Mouse (Mus musculus): Measurements from ENCODE around the gene Tsc22d1. TPM values are rescaled to one million over a fixed set of nuclear protein-coding genes. Genes with fewer than 3 reads are reported as not detected.

Tsc22d1 gene
- polyA plus RNA-seq, 1 experiment from 2014 or later: 145 TPM

GRCm38 (mm10) chr14:76544136-76544535, 129.4 kb downstream of the Tsc22d1 start:
- Histone ChIP-seq H3K4me2 (no peak overlapping the region), H3K27me3 (replicated peaks) (no peaks in the 10 kb centered on the region), H3K4me3 (no peak overlapping the region), H3K36me3 (no peaks in the 10 kb centered on the region), H3K4me1 (peaks cover 35% of the 10 kb centered on the region), H3K9ac (no peak overlapping the region), H3K9me3 (replicated peaks) (no peaks in the 10 kb centered on the region), H3K27ac (no peak overlapping the region)
- ATAC-seq: no peak
- WGBS (ENCODE audit: insufficient replicate concordance): 85% methylated on average over 6 of the region's 6 CpGs

GRCm38 (mm10) chr14:76555263-76556030, 140.7 kb downstream of the Tsc22d1 start:
- H3K27ac ChIP-seq: no peak overlapping the region
- peaks cover 60% of the 10 kb centered on the region for H3K27me3 ChIP-seq (replicated peaks)
- WGBS (ENCODE audit: insufficient replicate concordance): 67% methylated on average over 18 of the region's 18 CpGs
- no peaks in the 10 kb centered on the region for H3K9me3 ChIP-seq (replicated peaks)
- ATAC-seq: no peak
- no peaks in the 10 kb centered on the region for H3K36me3 ChIP-seq
- peak overlapping the region; percentile 63 for H3K4me3 ChIP-seq
- peaks cover 30% of the 10 kb centered on the region for H3K4me1 ChIP-seq
- H3K9ac ChIP-seq: no peak overlapping the region
- peak overlapping the region; percentile 90 for H3K4me2 ChIP-seq

- 2% methylated on average over 66 of the region's 67 CpGs for WGBS (ENCODE audit: insufficient replicate concordance)
- no peaks in the 10 kb centered on the region for H3K9me3 ChIP-seq (replicated peaks)
- H3K4me3 ChIP-seq: peak overlapping the region; percentile 63
- peak overlapping the region; percentile 66 for H3K9ac ChIP-seq
- H3K27me3 ChIP-seq (replicated peaks): peaks cover 60% of the 10 kb centered on the region
- no peaks in the 10 kb centered on the region for H3K36me3 ChIP-seq
- peaks cover 33% of the 10 kb centered on the region for H3K4me1 ChIP-seq
- ATAC-seq: peak; percentile 56
- peak overlapping the region; percentile 90 for H3K4me2 ChIP-seq
- H3K27ac ChIP-seq: no peak overlapping the region
Measured at GRCm38 (mm10) chr14:76556031-76556851, 141.5 kb downstream of the Tsc22d1 start.

GRCm38 (mm10) chr14:76556852-76557208, 142.1 kb downstream of the Tsc22d1 start, which contains the start of gene Serp2:
Gene Serp2 (minus strand): TSS chr14:76556889.
- 9% methylated on average over 17 of the region's 17 CpGs for WGBS (ENCODE audit: insufficient replicate concordance)
- peak within 1 kb of the TSS; percentile 63 for H3K4me3 ChIP-seq
- no peak within 1 kb of the TSS for H3K27ac ChIP-seq
- H3K36me3 ChIP-seq: no peaks in the 10 kb centered on the region
- H3K27me3 ChIP-seq (replicated peaks): peaks cover 60% of the 10 kb centered on the region
- ATAC-seq: peak; percentile 57
- peak within 1 kb of the TSS; percentile 66 for H3K9ac ChIP-seq
- H3K9me3 ChIP-seq (replicated peaks): no peaks in the 10 kb centered on the region
- peaks cover 33% of the 10 kb centered on the region for H3K4me1 ChIP-seq
- H3K4me2 ChIP-seq: peak within 1 kb of the TSS; percentile 90

Other genes with a start within 250 kb of the Tsc22d1 start
- 2.2 and 2.9 TPM in 2 replicates for gene Serp2, start 141.9 kb downstream of the Tsc22d1 start, polyA plus RNA-seq (2016; fragmentation: Nextera tagmentation; extraction: Ambion mirVana)

Data from liver, embryonic 12.5 days (tissue).